Mouse (Mus musculus) lung, adult 18-20 months (tissue): ENCODE results near the gene Gm44790.
"Not testable (repeated sequence)": the region's sequence is repeated elsewhere in the genome, so short reads cannot be mapped to it uniquely, and the experiment has no call there.

Experiments used
- DNase-seq, 2 experiments: peaks; one replicate each; pipeline ENCODE4 v3.0.0; 2022; ENCODE audit warnings: mixed read lengths in 2 of 2

Gene Gm44790

DNA sequence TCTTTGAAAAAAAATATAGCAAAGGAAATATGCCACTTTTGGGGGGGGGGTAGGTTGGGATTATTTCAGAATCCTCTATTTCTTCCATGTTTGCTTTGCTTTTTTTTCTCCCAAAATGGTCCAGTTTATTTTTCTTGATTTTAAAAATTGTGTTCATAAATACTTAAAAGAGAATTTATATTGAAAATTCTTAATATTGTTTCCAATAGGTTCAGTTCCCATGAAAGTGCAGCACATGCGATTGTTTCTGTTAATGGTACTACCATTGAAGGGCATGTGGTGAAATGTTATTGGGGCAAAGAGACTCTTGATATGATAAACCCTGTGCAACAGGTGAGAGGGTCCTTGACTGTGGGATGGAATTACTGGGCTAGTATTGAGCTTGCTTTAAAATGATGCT, at the start of gene Gm44790:
TSS of gene Gm44790 (plus strand) at position 301 of the 400 bp plus-strand sequence.
- DNase-seq = no peak

DNA sequence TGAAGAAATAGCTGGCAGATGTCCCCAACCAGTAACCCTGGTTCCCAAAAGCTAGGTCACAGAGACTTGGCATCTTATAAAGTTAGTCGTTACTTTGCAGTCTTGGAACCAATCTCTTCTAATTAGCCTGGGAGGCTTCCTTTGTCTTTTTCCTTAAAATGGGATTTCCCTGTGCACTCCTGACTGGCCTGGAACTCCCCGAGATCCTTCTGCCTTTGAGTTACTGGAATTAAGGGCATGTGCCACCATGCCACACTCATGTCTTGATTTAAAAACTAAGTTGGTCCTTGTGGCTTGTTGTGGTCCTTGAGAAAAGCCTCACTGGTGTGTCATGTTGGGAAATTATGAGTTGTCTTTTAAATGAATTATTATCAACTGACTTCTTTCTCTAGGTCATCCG, 48.1 kb upstream of the Gm44790 start:
- no peak for DNase-seq

DNA sequence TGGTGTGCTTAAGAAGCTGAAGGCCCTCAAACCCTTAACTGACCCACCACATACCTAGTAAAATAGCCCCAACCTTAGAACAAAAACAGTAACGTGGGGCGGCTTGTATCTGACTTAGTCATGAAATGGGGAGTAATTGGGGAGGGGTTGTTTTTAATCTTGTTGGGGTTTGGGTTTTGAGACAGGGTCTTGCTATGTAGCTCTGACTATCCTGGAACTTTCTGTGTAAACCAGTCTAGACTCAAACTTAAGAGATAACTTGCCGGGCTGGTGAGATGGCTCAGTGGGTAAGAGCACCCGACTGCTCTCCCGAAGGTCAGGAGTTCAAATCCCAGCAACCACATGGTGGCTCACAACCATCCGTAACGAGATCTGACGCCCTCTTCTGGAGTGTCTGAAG, 46.3 kb upstream of the Gm44790 start:
- DNase-seq = not testable (repeated sequence)

DNA sequence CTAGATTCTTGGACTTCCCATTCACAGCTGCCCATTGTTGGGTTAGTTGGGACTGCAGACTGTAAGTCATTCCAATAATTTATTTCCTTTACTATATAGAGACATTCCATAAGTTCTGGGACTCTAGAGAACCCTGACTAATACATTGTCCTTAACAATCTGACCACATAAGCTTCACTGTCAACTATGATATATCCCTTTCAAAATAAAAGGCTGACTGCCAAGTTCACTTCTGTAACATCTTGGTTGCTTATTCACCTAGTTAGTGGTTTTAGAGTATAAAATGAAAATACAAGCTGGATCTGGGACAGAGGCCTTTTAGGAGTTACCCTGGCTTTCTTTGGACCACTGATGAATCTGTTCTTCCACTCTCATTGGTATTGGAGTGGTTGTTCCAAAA, 43.9 kb upstream of the Gm44790 start:
- DNase-seq = no peak

DNA sequence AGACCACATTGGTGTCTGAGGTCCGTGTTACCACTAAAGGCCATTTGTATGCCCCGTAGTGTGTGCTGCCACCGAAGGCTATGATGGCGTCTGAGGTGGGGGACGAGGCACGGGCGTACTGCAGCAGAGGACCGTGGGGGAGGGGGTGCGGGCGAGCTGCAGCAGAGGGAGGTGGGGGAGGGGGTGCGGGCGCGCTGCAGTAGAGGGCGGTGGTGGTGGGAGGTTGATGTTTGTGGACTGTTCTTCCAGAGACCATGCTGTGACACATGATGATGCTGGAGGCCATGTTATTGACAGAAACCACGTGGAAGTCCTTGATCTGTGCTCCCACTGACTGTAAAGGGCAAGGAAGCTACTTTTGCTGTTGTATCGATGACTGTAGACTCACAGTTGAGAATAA, 43.1 kb upstream of the Gm44790 start:
- DNase-seq = no peak

DNA sequence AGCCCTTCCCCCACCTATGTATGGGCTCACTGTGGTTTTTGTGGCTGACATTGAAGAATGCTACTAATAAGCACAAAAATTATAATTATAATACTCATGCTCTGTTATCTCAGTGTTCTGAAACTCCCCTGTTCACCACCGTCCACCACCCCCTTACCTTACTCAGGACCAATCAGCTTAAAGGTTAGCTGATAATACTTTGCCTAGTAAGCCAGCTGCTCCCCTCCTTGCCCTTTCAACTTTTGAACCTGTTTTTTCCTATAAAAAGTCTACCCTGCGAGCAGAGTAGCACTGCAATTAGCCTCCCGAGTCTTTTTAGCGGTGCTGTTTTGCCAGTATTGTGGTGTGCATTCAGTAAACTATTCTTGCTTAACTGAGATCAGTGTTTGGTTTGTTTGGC, 41.8 kb upstream of the Gm44790 start:
- DNase-seq = no peak

DNA sequence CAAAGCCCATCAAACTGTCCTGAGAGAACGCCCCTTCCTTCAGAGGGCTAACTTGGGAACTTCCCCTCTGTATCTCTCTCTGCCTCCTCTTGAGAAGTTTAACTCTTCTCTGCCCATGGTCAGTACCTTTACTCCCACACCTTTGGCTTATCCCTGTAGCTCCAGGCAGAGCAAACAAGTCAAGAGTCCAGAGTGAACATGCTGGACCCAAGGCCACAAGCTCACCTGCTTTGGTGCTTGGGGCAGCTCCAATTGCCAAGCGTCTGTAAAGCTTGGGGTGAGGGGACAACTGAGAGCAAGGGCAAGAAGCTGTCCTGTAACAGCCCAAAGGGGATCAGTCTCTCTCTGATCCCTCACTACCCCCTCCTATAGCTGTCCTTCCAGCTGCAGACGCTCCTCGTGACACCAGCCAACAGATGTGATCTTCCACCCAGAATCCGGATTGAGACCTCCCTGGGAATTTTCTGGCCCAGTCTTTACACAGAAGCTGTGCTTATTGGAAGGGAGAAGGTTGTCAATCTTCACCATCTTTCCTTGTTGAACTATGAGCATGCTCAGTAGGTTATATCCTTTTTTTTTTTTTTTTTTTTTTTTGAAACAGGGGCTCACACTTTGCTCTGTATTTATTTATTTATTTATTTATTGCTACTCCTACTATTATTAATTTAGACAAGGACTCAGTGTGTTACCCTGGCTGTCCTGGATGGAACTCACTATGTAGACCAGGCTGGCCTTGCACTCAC, 40.9 kb upstream of the Gm44790 start:
- no peak for DNase-seq

DNA sequence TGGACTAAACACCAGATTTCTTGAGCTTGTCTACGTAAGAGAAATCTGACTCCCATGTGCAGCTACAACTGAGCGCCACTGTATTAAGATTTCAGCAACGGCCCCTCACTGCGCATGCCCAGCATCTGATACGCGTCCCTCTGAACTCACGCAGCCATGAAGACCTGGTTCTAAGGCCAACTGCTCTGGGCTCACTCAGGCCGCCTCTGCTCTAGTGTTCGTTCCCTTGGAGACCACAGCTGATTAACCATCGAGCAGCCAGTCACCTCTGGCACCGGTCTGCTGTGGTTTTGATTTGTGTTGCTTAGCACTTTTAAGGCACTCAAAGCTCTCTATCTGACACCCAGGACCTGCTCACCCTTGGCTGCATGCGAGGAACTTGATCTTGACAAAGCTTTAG, 39.1 kb upstream of the Gm44790 start:
- no peak for DNase-seq

GRCm38 (mm10) chr6:86388461-86388860, 38.0 kb upstream of the Gm44790 start:
- DNase-seq = no peak

GRCm38 (mm10) chr6:86391326-86391725, 35.1 kb upstream of the Gm44790 start:
- DNase-seq = no peak

- no peak for DNase-seq
Observed at GRCm38 (mm10) chr6:86393187-86393586, 33.3 kb upstream of the Gm44790 start.

DNA sequence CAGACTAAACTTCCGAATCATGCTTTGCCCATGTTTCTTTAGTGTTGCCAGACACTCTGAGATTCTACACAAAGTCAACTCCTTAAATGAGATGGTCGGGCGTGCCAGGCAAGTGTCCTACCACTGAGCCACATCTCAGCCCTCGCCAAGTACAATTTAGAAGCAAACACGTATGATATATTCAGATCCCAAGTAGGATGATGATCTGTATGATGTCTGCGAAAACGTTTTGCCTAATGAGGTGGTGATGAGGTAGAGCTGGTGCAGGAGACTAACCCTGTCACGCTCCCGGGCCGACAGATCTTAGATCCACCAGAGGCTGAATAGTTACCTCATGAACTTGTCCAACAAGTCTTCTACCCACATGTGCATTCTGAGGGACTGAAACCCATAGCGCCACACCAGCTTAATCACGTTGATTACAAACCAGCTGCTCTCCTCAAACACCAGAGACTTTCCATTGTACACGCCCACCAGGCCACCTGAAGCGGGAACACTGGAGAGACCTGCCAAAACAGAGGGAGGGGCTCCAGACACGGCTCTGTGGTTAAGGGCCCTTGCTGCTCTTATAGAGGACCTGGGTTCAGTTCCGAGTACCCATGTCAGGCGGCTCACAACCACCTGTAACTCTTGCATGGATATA, 32.3 kb upstream of the Gm44790 start:
- no peak for DNase-seq

DNA sequence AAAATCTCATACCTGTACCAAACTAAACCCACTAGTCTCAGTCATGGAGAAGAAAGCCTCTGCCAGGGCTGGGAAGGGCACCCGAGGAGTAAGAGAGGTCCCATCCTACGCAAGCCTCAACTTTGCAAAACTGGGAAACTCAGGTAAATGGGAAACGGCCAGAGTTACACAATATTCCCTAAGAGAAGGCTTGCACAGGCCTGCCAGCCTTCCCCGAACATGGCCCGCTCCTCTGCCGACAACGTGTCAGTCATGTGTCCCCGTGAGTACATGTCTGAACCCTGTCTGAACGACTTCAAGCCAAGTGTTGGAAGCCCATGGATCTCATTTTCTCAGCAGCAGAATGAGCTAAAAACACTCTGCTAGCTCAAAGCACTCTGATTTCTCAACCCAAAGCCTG, 31.4 kb upstream of the Gm44790 start:
- DNase-seq = no peak

DNA sequence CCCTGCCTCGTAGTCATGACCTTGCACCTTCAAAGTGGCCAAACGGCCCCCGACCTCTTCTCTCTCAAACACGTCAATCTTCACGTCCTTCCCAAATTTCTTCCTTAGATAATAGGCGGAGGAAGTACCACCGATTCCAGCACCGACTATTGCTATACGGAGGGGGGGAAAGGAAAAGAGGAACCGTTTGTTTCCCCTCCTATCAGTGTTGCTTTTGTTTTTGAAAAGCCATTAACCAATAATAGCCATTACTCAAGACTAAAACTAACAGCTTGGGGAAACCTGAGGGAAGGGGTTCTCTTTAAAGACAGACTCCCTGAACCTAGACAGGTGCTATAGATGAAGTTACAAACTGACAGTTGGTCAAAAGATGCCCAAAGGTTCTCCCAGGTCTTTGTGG, 30.5 kb upstream of the Gm44790 start:
- no peak for DNase-seq

DNA sequence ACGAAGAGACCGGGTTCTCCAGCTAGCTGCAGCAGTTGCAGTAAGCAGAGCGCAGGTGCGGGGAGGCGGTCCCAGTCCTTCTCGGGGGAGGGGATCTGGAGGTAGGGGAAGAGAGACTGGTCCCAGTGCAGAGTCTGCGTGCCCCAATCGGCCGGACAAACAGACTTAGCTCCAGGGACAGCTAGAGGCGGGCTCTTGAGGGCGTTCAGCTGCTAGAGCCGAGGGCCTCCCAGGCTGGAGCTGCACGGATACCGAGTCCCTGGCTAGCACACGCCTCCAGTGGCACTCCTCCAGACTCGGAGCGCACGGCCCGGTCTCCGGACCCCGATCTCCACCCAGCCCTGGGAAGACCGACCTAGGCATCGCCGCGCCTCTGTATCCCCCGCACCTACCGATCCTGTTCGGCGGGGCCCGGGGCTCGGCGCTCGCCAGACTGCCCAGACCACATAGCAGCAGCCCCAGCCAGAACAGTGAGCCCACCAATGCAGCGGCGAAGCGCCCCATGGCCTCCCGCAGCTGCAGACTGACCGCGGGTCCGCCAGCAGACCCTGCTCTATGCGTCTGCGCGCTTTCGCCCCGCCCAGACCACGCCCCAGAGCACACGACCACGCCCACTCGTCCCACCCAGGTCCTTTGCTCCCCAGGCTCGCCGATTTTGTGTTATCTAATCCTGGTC, 29.7 kb upstream of the Gm44790 start, which contains the start of gene Pcyox1:
TSS of gene Pcyox1 (minus strand) at position 574 of the 676 bp plus-strand sequence.
- peak; percentile 86 to 89 for DNase-seq

- no peak for DNase-seq
Observed at GRCm38 (mm10) chr6:86397257-86397980, 29.0 kb upstream of the Gm44790 start.

DNA sequence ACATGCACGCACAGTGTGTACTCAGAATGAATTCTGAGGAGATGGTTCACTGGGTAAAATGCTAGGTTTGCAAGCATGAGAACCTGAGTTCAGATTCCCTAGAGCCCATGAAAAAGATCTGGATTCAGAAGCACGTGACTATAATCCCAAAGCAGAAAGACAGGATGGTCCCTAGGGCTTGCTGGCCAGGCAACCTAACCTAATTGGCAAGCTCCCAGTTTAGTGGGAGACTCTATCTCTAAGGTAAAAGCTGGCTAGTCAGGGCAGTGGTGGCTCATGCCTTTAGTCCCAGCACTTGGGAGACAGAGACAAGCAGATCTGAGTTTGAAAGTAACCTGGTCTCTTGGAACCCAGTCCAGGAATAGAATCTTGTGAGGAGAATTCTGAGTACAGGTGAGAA, 27.5 kb upstream of the Gm44790 start:
- DNase-seq = no peak

GRCm38 (mm10) chr6:86399995-86400394, 26.5 kb upstream of the Gm44790 start:
- peak in 1 of 2 experiments; percentile 13 for DNase-seq

DNA sequence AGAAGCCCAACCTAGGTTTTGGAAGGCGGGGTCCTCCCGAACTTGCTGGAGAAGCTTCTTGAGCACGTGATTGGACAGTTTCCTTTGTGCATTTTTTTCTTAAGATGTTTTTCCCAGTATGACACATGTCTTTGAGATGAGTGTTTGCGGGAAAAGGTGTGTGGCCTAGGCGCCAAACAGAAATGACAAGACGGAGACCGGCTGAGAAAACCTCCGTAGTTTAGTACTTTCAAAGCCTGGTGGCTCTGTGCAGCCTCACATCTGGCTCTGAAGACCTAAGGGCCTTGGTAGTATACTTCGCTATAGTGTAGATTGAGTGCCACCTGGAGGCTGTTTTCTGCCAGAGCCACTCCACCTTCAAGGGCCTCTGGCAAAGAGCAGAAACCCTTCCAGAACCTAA, 25.5 kb upstream of the Gm44790 start:
- DNase-seq = peak; percentile 84 to 88

DNA sequence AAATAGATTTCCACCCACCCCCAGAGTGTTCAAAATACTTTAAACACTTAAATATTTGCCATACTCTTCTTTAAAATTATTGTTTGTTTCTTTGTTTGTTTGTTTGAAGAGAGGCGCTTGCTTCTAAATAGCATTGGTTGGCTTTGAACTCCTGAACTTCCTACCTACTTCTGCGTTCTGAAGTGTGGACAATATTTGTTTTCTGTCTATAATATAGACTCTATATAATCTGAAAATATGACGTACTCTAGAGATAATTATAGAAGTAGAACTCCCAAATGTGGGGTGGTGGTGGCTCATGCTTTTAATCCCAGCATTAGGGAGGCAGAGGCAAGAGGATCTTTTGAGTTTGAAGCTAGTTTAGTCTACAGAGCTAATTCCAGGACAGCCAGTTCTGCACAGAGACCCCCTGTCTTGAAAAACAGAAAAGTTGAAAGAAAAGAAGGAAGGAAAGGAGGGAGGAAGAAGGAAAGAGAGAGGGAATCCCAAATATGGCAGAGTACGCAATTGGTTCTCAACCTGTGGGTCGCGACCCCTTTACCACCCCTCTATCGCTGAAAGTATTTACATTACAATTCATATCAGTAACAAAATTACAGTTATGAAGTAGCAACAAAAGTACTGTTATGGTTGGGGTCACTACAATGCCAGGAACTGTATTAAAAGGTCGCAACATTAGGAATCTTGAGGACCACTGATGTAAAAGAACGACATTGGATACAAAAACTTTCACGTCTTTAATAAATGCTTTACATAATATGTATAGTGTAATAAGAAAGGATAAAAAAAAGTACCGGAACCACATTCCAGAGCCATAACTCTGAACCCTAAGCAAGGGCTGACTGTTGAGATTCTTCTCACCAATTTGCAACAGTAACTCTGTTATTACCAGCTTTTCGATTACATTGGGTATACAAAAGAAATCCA, 23.5 kb upstream of the Gm44790 start:
- DNase-seq = no peak

DNA sequence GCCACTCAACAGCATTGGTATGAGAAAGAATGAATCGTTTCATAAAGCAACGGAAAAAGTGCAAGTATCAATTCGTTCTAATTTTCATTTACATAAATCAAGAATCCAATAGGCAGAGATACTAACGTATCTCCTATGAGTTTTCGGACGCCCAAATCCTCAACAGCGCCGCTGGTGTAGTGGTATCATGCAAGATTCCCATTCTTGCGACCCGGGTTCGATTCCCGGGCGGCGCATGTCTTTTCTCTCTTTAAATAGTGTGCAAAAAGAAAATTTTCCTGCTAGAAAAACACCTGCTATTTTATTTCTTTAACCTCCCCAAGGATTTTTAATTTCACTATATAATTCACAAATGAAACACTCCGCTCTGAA, 22.7 kb upstream of the Gm44790 start:
- DNase-seq = peak in 1 of 2 experiments; percentile 83
